9 mouse cellular contexts compared by ENCODE assay signal in genomic region chr15:60693751-60694500, GRCm38 (mm10).
DNase-seq lines count a peak whose midpoint lies in the region; ATAC-seq lines count a peak whose summit lies in the region.
"Had no signal": no experiment of that assay in that cellular context is flagged by ENCODE, and none has a peak within 500 bp of the region (broad histone marks: within the 10 kb centered on the region; RNA-seq: fewer than 3 reads in every experiment).

No protein-coding gene starts in this region.

- no peaks in the 10 kb centered on the region; the same call in 1 of the 2 replicates for H3K4me1 ChIP-seq in hindbrain, embryonic 12.5 days

- no peak overlapping the region for H3K27ac ChIP-seq in hindbrain, embryonic 12.5 days
- H3K27ac ChIP-seq: midbrain, embryonic 12.5 days had no signal

- no peaks in the 10 kb centered on the region for H3K9me3 ChIP-seq in hindbrain, embryonic 12.5 days (replicated peaks)
- H3K9me3 ChIP-seq: midbrain, embryonic 12.5 days had no signal

- peak; percentile 15 to 19 for DNase-seq in frontal cortex, postnatal 25 days (ENCODE audit: low spot score in 2 of 2)
- no peak for DNase-seq in frontal cortex, postnatal 14 days (ENCODE audit: low spot score in 2 of 2)
- DNase-seq in ovary, postnatal 36 days (ENCODE audit: low spot score) = peak; percentile 27
- DNase-seq in ovary, adult 18-20 months (ENCODE audit: low spot score) = no peak
- peak; percentile 15 to 57 for DNase-seq in layer of hippocampus, postnatal 14 days (ENCODE audit: low spot score in 2 of 2)
- peak; percentile 34 to 38 for DNase-seq in right cerebral cortex, postnatal 10 days (ENCODE audit: low spot score in 2 of 2)

- H3K4me3 ChIP-seq in hindbrain, embryonic 12.5 days = no peak overlapping the region
- H3K4me3 ChIP-seq: midbrain, embryonic 12.5 days had no signal

- H3K36me3 ChIP-seq in hindbrain, embryonic 12.5 days = no peaks in the 10 kb centered on the region
- H3K36me3 ChIP-seq: midbrain, embryonic 12.5 days had no signal

- H3K4me2 ChIP-seq in hindbrain, embryonic 12.5 days (replicated peaks) = no peak overlapping the region
- H3K4me2 ChIP-seq: midbrain, embryonic 12.5 days had no signal

- no peak overlapping the region for H3K9ac ChIP-seq in hindbrain, embryonic 12.5 days
- H3K9ac ChIP-seq: midbrain, embryonic 12.5 days had no signal

- ATAC-seq in common myeloid progenitor, adult 5-6 weeks (replicated peaks; ENCODE audit: low read depth, poor library complexity, severe bottlenecking) = 0 out of 2 replicates have a peak, but pooled peaks have one; percentile 39
- ATAC-seq in hindbrain, embryonic 12.5 days (ENCODE audit: low FRiP score) = no peak

- WGBS in hindbrain, embryonic 12.5 days = 57% methylated on average over 7 of the region's 7 CpGs

- no peaks in the 10 kb centered on the region for H3K27me3 ChIP-seq in hindbrain, embryonic 12.5 days
- H3K27me3 ChIP-seq: midbrain, embryonic 12.5 days had no signal

Comparison
In these comparisons a context has a peak if more than half of its experiments do, and no peak if none do; other contexts are left out.
1. DNase-seq: peak in frontal cortex, postnatal 25 days (2 of 2), ovary, postnatal 36 days (single experiment), layer of hippocampus, postnatal 14 days (2 of 2) and right cerebral cortex, postnatal 10 days (2 of 2); none in frontal cortex, postnatal 14 days (0 of 2) and ovary, adult 18-20 months (single experiment).